Mouse (Mus musculus) E14TG2a.4 (cell line): ENCODE results near the gene U2af1.
A peak's percentile ranks its signal among the peaks of the same experiment; 100 is the strongest.

Source experiments
- CTCF ChIP-seq: conservative IDR thresholded peaks from 2 replicates; pipeline ENCODE4 v1.5.1; 2014; ENCODE audit warnings: low read length
- NANOG ChIP-seq: IDR thresholded peaks from 2 replicates; pipeline ENCODE4 v1.6.1; 2014; ENCODE audit warnings: borderline replicate concordance, low read length, mixed read lengths

DNA sequence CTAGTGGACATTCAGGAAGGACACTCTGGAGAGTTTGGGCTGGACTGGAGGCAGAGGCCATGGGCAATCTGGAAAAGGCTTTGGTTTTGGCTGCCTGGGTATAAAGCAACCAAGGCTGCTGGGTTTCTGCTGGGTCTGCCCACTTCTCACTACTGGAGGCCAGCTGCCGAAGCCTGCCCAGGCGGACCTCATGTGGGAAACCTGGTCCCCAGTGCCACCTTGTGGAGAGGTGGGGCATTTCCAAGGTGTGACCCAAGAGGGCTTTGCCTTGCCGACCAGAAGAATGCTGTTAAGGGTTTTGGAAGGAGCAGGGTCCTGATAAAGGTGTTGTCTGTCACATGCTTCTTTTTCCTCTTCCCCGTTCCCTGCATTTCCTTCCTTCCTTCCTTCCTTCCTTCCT, 6.1 kb upstream of the U2af1 start:
- TF ChIP-seq CTCF (peak; percentile 68), NANOG (no peak)
